Mouse (Mus musculus): ENCODE results near the gene Pcgf3.
A peak's percentile ranks its signal among the peaks of the same experiment; 100 is the strongest.

The Pcgf3 gene

GRCm38 (mm10) chr5:108461082-108462065, at the start of gene Pcgf3:
TSS of gene Pcgf3 (plus strand) at chr5:108461232.
- DNase-seq (ENCODE audit: low spot score in 2 of 2), result peak; percentile 97 to 98

GRCm38 (mm10) chr5:108414711-108415110, 46.3 kb upstream of the Pcgf3 start:
- DNase-seq (ENCODE audit: low spot score in 2 of 2), result no peak

- no peak for DNase-seq (ENCODE audit: low spot score in 2 of 2)
These were observed 38.3 kb upstream of the Pcgf3 start for GRCm38 (mm10) chr5:108422741-108423140.

- no peak for DNase-seq (ENCODE audit: low spot score in 2 of 2)
These were observed 37.6 kb upstream of the Pcgf3 start for GRCm38 (mm10) chr5:108423427-108423826.

GRCm38 (mm10) chr5:108427186-108427585, 33.8 kb upstream of the Pcgf3 start:
- peak in 1 of 2 experiments; percentile 62 for DNase-seq (ENCODE audit: low spot score in 2 of 2)

GRCm38 (mm10) chr5:108431196-108431595, 29.8 kb upstream of the Pcgf3 start:
- DNase-seq (ENCODE audit: low spot score in 2 of 2), result no peak

- peak; percentile 91 to 96 for DNase-seq (ENCODE audit: low spot score in 2 of 2)
These were observed 27.0 kb upstream of the Pcgf3 start, which contains the start of gene Atp5k for GRCm38 (mm10) chr5:108433804-108434587. TSS of gene Atp5k (minus strand) at chr5:108434448.

- no peak for DNase-seq (ENCODE audit: low spot score in 2 of 2)
These were observed 24.9 kb upstream of the Pcgf3 start for GRCm38 (mm10) chr5:108436101-108436500.

- no peak for DNase-seq (ENCODE audit: low spot score in 2 of 2)
These were observed 14.1 kb upstream of the Pcgf3 start for GRCm38 (mm10) chr5:108446973-108447372.

GRCm38 (mm10) chr5:108447857-108448256, 13.2 kb upstream of the Pcgf3 start:
- no peak for DNase-seq (ENCODE audit: low spot score in 2 of 2)

GRCm38 (mm10) chr5:108448785-108449668, 12.0 kb upstream of the Pcgf3 start, which contains the start of gene Mfsd7a:
TSS of gene Mfsd7a (minus strand) at chr5:108448891.
- DNase-seq (ENCODE audit: low spot score in 2 of 2), result peak; percentile 31 to 72

- DNase-seq (ENCODE audit: low spot score in 2 of 2), result no peak
These were observed 10.0 kb upstream of the Pcgf3 start for GRCm38 (mm10) chr5:108450837-108451540.

GRCm38 (mm10) chr5:108451611-108452010, 9.4 kb upstream of the Pcgf3 start:
- no peak for DNase-seq (ENCODE audit: low spot score in 2 of 2)

GRCm38 (mm10) chr5:108452422-108452821, 8.6 kb upstream of the Pcgf3 start:
- DNase-seq (ENCODE audit: low spot score in 2 of 2), result no peak

GRCm38 (mm10) chr5:108454094-108454493, 6.9 kb upstream of the Pcgf3 start:
- no peak for DNase-seq (ENCODE audit: low spot score in 2 of 2)

- DNase-seq (ENCODE audit: low spot score in 2 of 2), result no peak
These were observed 2.3 kb upstream of the Pcgf3 start for GRCm38 (mm10) chr5:108458706-108459105.

GRCm38 (mm10) chr5:108460461-108460860, 571 bp upstream of the Pcgf3 start:
- peak in 1 of 2 experiments; percentile 33 for DNase-seq (ENCODE audit: low spot score in 2 of 2)

- DNase-seq (ENCODE audit: low spot score in 2 of 2), result peak in 1 of 2 experiments; percentile 35
These were observed 1.4 kb downstream of the Pcgf3 start for GRCm38 (mm10) chr5:108462446-108462845.

GRCm38 (mm10) chr5:108465131-108465891, 4.3 kb downstream of the Pcgf3 start:
- DNase-seq (ENCODE audit: low spot score in 2 of 2), result no peak

- no peak for DNase-seq (ENCODE audit: low spot score in 2 of 2)
These were observed 5.6 kb downstream of the Pcgf3 start for GRCm38 (mm10) chr5:108466647-108467046.

All from spleen, postnatal 10 days (tissue).